Mouse (Mus musculus) left cerebral cortex, postnatal 10 days (tissue): ENCODE results near the gene Degs1. TPM values are rescaled to one million over a fixed set of nuclear protein-coding genes. Genes with fewer than 3 reads are reported as not detected.

Experiments
- DNase-seq, 2 experiments: peaks; one replicate each; pipeline ENCODE4 v3.0.0; 2021 to 2022; ENCODE audit warnings: low spot score in 2 of 2, mixed read lengths in 1 of 2; ENCODE audit errors: extremely low spot score in 1 of 2
- intact Hi-C: fragments of 180-260 bp; cut with DNase I; formaldehyde crosslinking; loops from one replicate; pipeline ENCODE4 v1.15.1; 2025
- total RNA-seq, 2 experiments: library from RNA; stranded (reverse); gene quantifications; 2 replicates each; pipeline ENCODE4 v1.2.3; 2021

The Degs1 gene
- total RNA-seq, 2 experiments from 2014 or later, result 62.6 to 64.1 TPM

GRCm38 (mm10) chr1:182284795-182285194, 2.2 kb upstream of the Degs1 start:
- DNase-seq, result no peak

GRCm38 (mm10) chr1:182283231-182283630, 627 bp upstream of the Degs1 start:
- intact Hi-C loops, result no loop called here
- no peak for DNase-seq

More at GRCm38 (mm10) chr1:182284795-182285194, 2.2 kb upstream of the Degs1 start:
- intact Hi-C loops, result no loop called here

- intact Hi-C loops, result no loop called here
- DNase-seq, result no peak
Measured at GRCm38 (mm10) chr1:182281251-182281711, 1.3 kb downstream of the Degs1 start.

- DNase-seq, result no peak
- intact Hi-C loops, result no loop called here
Measured at GRCm38 (mm10) chr1:182280577-182280976, 2.0 kb downstream of the Degs1 start.

- no peak for DNase-seq
- intact Hi-C loops, result no loop called here
Measured at GRCm38 (mm10) chr1:182280046-182280445, 2.6 kb downstream of the Degs1 start.

- DNase-seq, result no peak
- intact Hi-C loops, result no loop called here
Measured at GRCm38 (mm10) chr1:182279436-182279835, 3.2 kb downstream of the Degs1 start.

- intact Hi-C loops, result no loop called here
- DNase-seq, result no peak
Measured at GRCm38 (mm10) chr1:182275109-182275508, 7.5 kb downstream of the Degs1 start.

- no peak for DNase-seq
- intact Hi-C loops, result no loop called here
Measured at GRCm38 (mm10) chr1:182271632-182272031, 11.0 kb downstream of the Degs1 start.

GRCm38 (mm10) chr1:182271130-182271529, 11.5 kb downstream of the Degs1 start:
- no peak for DNase-seq
- intact Hi-C loops, result no loop called here

GRCm38 (mm10) chr1:182268317-182268716, 14.3 kb downstream of the Degs1 start:
- intact Hi-C loops, result no loop called here
- DNase-seq, result no peak

- DNase-seq, result no peak
- intact Hi-C loops, result no loop called here
Measured at GRCm38 (mm10) chr1:182266028-182266525, 16.5 kb downstream of the Degs1 start.

- intact Hi-C loops, result no loop called here
- peak in 1 of 2 experiments; percentile 26 for DNase-seq
Measured at GRCm38 (mm10) chr1:182256041-182256680, 26.4 kb downstream of the Degs1 start.

GRCm38 (mm10) chr1:182255031-182255430, 27.6 kb downstream of the Degs1 start:
- intact Hi-C loops, result no loop called here
- no peak for DNase-seq

- intact Hi-C loops, result no loop called here
- no peak for DNase-seq
Measured at GRCm38 (mm10) chr1:182254618-182255017, 28.0 kb downstream of the Degs1 start.

GRCm38 (mm10) chr1:182253756-182254534, 28.7 kb downstream of the Degs1 start:
- intact Hi-C loops, result no loop called here
- DNase-seq, result no peak

- no peak for DNase-seq
- intact Hi-C loops, result no loop called here
Measured at GRCm38 (mm10) chr1:182252534-182253171, 30.0 kb downstream of the Degs1 start.

GRCm38 (mm10) chr1:182250734-182251133, 31.9 kb downstream of the Degs1 start:
- DNase-seq, result no peak
- intact Hi-C loops, result no loop called here

GRCm38 (mm10) chr1:182249298-182249697, 33.3 kb downstream of the Degs1 start:
- DNase-seq, result no peak
- intact Hi-C loops, result no loop called here

- intact Hi-C loops, result no loop called here
- no peak for DNase-seq
Measured at GRCm38 (mm10) chr1:182245003-182245402, 37.6 kb downstream of the Degs1 start.
